Comparison of ENCODE assay signal across 33 mouse cellular contexts in the genomic region with DNA sequence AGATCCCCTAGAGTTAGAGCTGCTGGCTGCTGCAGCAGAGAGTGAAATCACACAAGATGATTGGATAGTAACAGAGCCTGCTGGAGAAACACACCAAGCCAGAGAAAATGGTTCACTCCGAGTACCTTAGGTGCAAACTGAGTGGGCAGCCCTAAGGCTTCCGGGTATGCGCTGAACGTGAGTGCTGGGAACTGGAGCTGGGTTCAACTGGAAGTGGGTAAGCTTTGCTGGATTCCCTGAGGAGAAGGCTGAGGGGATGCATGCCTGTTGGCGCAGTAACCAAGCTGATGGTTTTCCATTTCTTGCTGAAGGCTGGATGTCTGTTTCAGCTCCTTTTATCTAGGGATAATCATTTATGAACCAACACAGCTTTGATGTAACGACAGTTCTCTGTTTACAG. TPM values are rescaled to one million over a fixed set of nuclear protein-coding genes. Genes with fewer than 3 reads are reported as not detected.
"Had no signal": no experiment of that assay in that cellular context is flagged by ENCODE, and none has a peak within 500 bp of the region (broad histone marks: within the 10 kb centered on the region; RNA-seq: fewer than 3 reads in every experiment).

No protein-coding gene starts in this region.

RNA-seq across cellular contexts. Expression of gene Vmn1r3, which starts 53.3 kb away (rescaled TPM):
- total RNA-seq: gastrocnemius, adult 8-10 months; gastrocnemius, postnatal 14 days; gastrocnemius, postnatal 36 days; heart, adult 18-20 months; heart, adult 8-10 months; heart, postnatal 10 days; heart, postnatal 25 days; heart, postnatal 4 days; layer of hippocampus, adult 2 months; layer of hippocampus, postnatal 10 days; layer of hippocampus, postnatal 25 days; left cerebral cortex, adult 2 months; left cerebral cortex, postnatal 14 days; left cerebral cortex, postnatal 36 days; liver, adult 2 months had no signal
- polyA plus RNA-seq: frontal cortex, adult 2 months; gonadal fat pad, adult 2 months; heart, embryonic 10.5 days; heart, embryonic 14.5 days; heart, embryonic 16.5 days; hindbrain, embryonic 10.5 days; hindbrain, embryonic 12.5 days; hindbrain, embryonic 14.5 days; hindbrain, embryonic 16.5 days; inflammation-experienced regulatory T-cells, adult 6 months; intestine, embryonic 15.5 days; intestine, postnatal 0 days; kidney, embryonic 14.5 days; kidney, embryonic 16.5 days; limb, embryonic 10.5 days; limb, embryonic 12.5 days; limb, embryonic 14.5 days; liver, adult 2 months; liver, embryonic 12.5 days had no signal
